Mouse (Mus musculus): ENCODE measurements around the gene Kcng3.
A peak's percentile ranks its signal among the peaks of the same experiment; 100 is the strongest.

Gene Kcng3

DNA sequence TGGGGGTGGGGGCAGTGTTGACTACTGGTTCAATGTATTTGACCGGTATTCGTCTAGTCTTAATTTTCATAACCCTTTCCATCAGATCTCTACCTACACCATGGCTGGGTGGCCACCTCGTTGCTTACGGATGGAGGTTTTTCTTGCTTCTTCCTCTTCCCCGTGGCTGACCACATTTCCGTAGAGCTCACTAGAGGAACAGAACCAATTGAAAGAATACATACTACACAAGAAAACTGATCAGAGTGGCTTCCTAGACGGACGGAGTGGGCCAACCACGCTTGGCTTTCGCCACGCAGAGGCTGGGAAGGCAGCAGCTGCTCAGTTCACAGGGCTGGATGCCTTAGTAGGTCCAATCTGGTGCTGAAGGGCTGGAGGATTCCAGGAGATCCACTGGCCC lies 75.9 kb downstream of the Kcng3 start:
- no peak for DNase-seq (ENCODE audit: low spot score in 2 of 2)

GRCm38 (mm10) chr17:83554997-83555396 lies 76.7 kb downstream of the Kcng3 start:
- DNase-seq (ENCODE audit: low spot score in 2 of 2): no peak

DNA sequence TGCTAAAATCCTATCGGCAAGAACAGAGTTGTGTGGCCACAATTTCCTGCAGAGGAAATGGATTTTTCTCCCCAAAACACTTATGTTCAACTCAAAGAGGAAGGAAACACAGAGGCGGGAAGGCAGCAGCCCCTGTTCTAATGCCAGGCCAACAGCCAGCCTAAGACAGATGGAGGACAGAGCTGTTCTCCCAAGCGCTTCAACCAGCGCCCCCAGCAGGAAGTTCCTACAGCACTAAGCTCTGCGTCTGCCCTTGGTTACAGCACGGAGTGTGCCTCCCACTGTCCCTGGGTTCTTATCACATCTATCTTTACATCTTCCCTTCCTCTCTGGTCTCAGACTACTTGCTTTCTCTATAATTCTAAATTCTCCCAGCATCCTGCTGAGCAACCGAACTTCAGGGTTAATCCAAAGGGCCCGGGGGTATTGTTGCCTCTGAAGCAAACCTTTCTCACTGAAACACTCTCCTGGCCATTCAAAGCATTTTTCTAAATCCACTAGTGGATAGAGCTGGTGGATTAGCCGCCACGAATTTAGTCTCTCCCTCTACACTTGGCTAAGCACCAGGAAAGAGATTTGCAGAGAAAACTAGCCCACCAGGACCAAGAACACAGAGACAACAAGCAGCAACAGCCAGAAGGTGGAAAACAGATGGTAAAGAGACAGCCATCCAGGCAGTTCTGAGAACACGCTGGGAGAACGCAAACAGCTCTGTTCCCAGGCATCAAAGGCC lies 83.0 kb downstream of the Kcng3 start:
- DNase-seq (ENCODE audit: low spot score in 2 of 2): peak; percentile 50 to 64

DNA sequence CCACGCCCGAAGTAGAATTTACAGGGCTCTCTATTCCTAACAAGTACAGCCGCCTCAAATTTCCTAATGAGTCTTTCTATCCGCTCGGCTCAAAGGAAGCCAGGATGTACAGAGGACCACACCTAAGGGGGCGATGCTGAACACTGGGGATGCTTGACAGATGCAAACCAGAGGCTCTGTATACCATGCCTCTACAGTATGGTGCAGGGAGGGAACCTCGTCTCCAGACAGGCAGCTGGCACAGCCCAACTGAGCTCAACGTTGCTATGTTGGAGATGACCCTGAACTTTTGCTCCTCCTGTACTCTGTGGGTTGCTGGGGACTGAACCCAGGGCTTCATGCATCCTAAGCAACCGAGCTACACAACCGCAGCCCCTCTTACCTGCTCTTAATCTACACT lies 84.5 kb downstream of the Kcng3 start:
- no peak for DNase-seq (ENCODE audit: low spot score in 2 of 2)

DNA sequence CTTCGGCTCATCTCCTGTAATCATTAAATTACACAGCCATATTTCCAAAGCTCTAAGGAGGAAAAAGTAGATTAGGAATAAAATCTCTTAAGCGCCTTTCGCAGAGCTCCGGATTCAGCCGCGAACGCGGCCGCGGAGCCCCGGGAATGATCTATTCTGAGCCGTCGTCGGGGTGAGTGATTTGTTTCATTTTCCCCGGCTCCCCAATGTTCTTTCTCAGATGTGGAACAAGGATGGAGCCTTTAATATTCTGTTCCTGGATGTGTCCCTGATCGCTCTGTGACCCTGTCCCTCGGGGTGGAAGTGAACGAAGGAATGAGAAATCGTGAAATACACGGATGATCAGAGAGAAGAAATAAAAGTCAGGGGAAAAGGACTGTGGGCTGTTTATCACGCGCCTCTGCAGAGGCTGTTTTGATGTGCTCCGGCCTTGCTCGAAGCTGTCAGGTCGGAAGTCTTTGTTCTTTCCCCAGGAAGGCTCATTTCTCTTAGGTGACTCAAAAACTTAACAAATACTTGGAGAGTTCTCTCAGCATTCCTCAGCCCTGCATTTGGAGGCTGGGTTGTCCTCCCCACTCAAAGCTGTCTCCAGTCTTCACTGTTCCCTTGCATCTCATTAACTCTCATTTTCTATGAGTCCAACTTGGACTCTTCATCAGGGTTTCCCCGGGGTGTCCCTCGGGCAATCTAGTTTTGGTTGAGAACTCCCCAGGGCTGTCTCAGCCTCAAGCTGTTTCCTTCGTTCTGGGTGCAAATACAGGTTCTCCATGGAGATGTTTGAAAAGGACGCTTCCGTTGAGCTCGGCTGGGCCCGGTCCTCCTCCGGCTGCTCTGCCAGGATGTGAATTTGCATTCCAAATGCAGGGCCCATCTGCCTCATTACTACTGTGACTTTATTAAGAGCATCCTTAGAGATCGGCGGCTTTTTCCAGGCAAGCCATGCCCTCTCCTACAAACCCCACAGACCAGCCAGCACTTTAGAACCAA lies 85.6 kb downstream of the Kcng3 start:
- peak; percentile 56 to 60 for DNase-seq (ENCODE audit: low spot score in 2 of 2)

GRCm38 (mm10) chr17:83545259-83545658 lies 86.4 kb downstream of the Kcng3 start:
- DNase-seq (ENCODE audit: low spot score in 2 of 2): no peak

DNA sequence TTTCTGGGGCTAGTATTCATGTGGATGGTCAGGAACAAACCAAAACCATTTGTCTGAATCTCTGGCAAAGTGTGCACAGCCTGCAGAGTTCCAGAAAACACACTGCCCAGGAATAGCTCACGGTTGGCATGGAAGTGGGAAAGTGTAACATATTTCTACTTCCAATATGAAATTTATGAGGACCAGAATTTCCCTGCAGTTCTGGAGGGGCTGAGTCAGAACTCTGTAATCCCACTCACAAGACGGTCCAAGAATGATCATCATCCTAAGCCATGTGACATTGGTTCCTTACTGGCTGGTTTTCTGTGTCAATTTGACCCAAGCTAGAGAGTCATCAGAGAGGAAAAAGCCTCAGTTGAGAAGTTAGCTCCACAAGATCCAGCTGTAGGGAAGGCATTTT lies 89.3 kb downstream of the Kcng3 start:
- peak; percentile 43 to 54 for DNase-seq (ENCODE audit: low spot score in 2 of 2)

DNA sequence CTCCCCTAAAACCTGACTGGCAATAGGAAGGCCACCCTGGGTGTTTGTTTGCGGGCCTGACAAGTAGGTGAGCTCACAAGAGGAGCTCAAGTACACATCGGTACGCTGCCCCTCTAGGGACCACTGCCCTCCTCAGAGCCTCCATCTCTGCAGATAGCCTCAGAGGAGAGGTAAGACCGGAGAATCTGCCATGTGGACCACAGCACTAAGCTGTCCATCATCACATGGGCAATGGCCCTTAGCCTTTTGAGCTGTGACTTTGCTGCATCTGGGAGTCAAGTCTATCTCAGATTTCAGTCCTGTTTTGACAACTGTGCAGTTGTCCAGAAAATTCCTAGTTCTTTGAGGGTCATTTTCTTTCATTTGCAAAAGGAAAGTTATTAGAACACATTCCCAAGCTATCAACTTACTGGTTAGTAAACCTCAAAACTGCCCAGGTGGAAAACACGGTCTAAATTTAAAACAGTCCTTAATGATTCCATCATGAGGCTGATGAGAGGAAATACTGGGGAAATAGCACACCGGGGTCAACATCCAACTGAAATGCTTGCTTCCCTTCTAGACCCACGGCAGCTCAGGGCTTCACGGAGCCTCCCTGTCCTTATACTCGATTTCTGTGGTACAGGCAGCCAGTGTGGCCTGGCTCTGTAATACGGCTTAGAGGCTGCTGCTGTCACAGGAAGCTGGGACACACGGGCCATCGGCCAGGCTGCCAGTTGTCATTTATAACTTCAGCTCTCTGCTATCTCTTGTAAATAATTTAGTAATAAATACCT lies 92.2 kb downstream of the Kcng3 start:
- no peak for DNase-seq (ENCODE audit: low spot score in 2 of 2)

- no peak for DNase-seq (ENCODE audit: low spot score in 2 of 2)
These were observed 93.0 kb downstream of the Kcng3 start for GRCm38 (mm10) chr17:83538694-83539093.

- DNase-seq (ENCODE audit: low spot score in 2 of 2): no peak
These were observed 93.6 kb downstream of the Kcng3 start for GRCm38 (mm10) chr17:83538141-83538540.

Measured in right cerebral cortex, postnatal 10 days (tissue).